Mouse (Mus musculus) lung, embryonic 14.5 days (tissue): ENCODE measurements around the gene Slc11a1. TPM values are rescaled to one million over a fixed set of nuclear protein-coding genes. Genes with fewer than 3 reads are reported as not detected.

ENCODE experiments used
- ATAC-seq: fragments of 200-750 bp; cut with Nextera tagmentation; 2 replicates; pipeline ENCODE4 v1.8.0; 2017; ENCODE audit warnings: mild to moderate bottlenecking, moderate TSS enrichment, moderate library complexity; ENCODE audit not compliant: insufficient read depth
- DNase-seq: peaks from one replicate; pipeline ENCODE4 v3.0.0-alpha.2; 2015
- H3K27ac ChIP-seq: fragments of 300-500 bp; sonication (generic); 2 replicates; pipeline ENCODE4 v1.5.1; 2014; ENCODE audit warnings: low read depth, mild to moderate bottlenecking, moderate library complexity
- H3K27me3 ChIP-seq: fragments of 300-500 bp; sonication (generic); 2 replicates; pipeline ENCODE4 v1.6.1; 2014; ENCODE audit warnings: low read length, control low read depth; ENCODE audit not compliant: insufficient read depth
- H3K36me3 ChIP-seq: fragments of 300-500 bp; sonication (generic); 2 replicates; pipeline ENCODE4 v1.6.1; 2014; ENCODE audit warnings: control low read depth; ENCODE audit not compliant: insufficient read depth
- H3K4me1 ChIP-seq: fragments of 300-500 bp; sonication (generic); 2 replicates; pipeline ENCODE4 v1.6.1; 2014; ENCODE audit warnings: antibody characterized with exemption, control low read depth; ENCODE audit not compliant: insufficient read depth
- H3K4me2 ChIP-seq: fragments of 300-500 bp; sonication (generic); 2 replicates; pipeline ENCODE4 v1.6.1; 2014; ENCODE audit warnings: mild to moderate bottlenecking
- H3K4me3 ChIP-seq: fragments of 300-500 bp; sonication (generic); 2 replicates; pipeline ENCODE4 v1.5.1; 2014; ENCODE audit warnings: low read depth, low read length
- H3K9ac ChIP-seq: fragments of 300-500 bp; sonication (generic); 2 replicates; pipeline ENCODE4 v1.6.1; 2014
- H3K9me3 ChIP-seq: fragments of 300-500 bp; sonication (generic); 2 replicates; pipeline ENCODE4 v1.6.1; 2016; ENCODE audit warnings: low read depth, low read length, control low read depth
- CTCF ChIP-seq: IDR thresholded peaks from 2 replicates; pipeline ENCODE4 v1.5.1; 2016; ENCODE audit warnings: antibody characterized with exemption, low read depth
- WGBS: fragments of 180-500 bp; shearing (Covaris S2); extraction: QIAGEN DNeasy Blood & Tissue Kit; methylation state at CpG from one replicate; pipeline ENCODE4 v1.1.7; 2014; 5-methylcytosine and 5-hydroxymethylcytosine counted together
- polyA plus RNA-seq: library from polyadenylated mRNA; unstranded; fragments of >200 nt; fragmentation: Nextera tagmentation; extraction: Ambion mirVana; gene quantifications from 2 replicates; pipeline ENCODE4 v1.2.1, GENCODE M21; 2014

Slc11a1 gene
- polyA plus RNA-seq, 1 experiment from 2014 or later = 3.5 TPM

DNA sequence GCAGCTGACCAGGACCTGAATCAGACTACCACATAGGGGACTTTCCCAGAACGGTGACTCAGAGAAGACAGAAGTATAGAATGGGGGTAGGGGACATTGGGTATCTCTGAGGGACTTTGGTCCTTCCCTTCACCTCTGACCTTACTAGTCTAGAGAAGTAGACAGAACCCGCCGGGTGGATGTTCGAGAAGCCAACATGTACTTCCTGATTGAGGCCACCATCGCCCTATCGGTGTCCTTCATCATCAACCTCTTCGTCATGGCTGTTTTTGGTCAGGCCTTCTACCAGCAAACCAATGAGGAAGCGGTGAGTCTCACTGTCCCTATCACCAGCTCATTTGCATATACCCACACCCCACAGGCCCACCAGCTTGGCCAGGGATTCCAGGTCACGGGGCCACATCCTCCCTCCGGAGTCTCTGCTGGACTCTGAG is 6.6 kb downstream of the Slc11a1 start:
- Histone ChIP-seq H3K9ac (no peak overlapping the region), H3K27me3 (no peaks in the 10 kb centered on the region), H3K4me1 (no peaks in the 10 kb centered on the region), H3K36me3 (no peaks in the 10 kb centered on the region), H3K27ac (no peak overlapping the region), H3K4me3 (no peak overlapping the region), H3K4me2 (no peak overlapping the region), H3K9me3 (no peaks in the 10 kb centered on the region)
- ATAC-seq (no peak), DNase-seq (no peak)
- no peak for TF ChIP-seq CTCF
- WGBS = 89% methylated on average over 10 of the region's 10 CpGs

DNA sequence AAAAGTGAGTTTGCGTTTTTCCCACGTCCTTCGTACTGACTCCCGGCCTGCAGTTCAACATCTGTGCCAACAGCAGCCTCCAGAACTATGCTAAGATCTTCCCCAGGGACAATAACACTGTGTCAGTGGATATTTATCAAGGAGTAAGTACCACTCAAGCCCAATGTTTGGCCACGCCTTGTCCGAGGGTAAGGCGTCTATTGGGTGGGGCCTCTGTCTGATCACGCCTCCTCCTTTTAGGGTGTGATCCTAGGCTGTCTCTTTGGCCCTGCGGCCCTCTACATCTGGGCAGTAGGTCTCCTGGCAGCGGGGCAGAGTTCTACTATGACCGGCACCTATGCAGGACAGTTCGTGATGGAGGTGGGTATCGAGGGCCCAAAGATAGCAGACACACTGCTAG is 8.4 kb downstream of the Slc11a1 start:
- ATAC-seq (no peak), DNase-seq (no peak)
- H3K9ac ChIP-seq = no peak overlapping the region
- no peaks in the 10 kb centered on the region for H3K9me3 ChIP-seq
- no peaks in the 10 kb centered on the region for H3K36me3 ChIP-seq
- H3K27ac ChIP-seq = no peak overlapping the region
- H3K4me1 ChIP-seq = no peaks in the 10 kb centered on the region
- no peaks in the 10 kb centered on the region for H3K27me3 ChIP-seq
- no peak overlapping the region for H3K4me3 ChIP-seq
- 72% methylated on average over 13 of the region's 13 CpGs for WGBS
- no peak overlapping the region for H3K4me2 ChIP-seq
- no peak for TF ChIP-seq CTCF

DNA sequence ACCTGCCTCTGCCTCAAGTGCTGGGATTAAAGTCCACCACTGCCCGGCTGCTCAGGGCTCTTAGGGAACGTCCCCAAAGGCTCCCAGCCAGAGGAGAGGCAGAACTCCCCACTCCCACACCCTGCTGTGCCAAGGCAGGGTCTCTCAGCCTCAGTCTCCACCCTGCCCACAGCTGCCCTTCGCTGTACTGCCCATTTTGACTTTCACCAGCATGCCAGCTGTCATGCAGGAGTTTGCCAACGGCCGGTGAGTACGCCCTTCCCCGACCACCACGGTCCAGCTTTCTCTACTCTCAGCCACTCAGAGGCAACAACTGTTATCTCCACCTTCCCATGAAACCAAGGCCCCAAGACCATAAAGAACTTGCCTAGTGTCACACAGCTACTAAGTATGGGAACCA is 9.5 kb downstream of the Slc11a1 start:
- 77% methylated on average over 8 of the region's 8 CpGs for WGBS
- Histone ChIP-seq H3K9me3 (no peaks in the 10 kb centered on the region), H3K27me3 (no peaks in the 10 kb centered on the region), H3K36me3 (no peaks in the 10 kb centered on the region), H3K4me1 (no peaks in the 10 kb centered on the region), H3K9ac (no peak overlapping the region), H3K27ac (no peak overlapping the region), H3K4me2 (no peak overlapping the region), H3K4me3 (no peak overlapping the region)
- TF ChIP-seq CTCF = no peak
- DNase-seq (no peak), ATAC-seq (no peak)

DNA sequence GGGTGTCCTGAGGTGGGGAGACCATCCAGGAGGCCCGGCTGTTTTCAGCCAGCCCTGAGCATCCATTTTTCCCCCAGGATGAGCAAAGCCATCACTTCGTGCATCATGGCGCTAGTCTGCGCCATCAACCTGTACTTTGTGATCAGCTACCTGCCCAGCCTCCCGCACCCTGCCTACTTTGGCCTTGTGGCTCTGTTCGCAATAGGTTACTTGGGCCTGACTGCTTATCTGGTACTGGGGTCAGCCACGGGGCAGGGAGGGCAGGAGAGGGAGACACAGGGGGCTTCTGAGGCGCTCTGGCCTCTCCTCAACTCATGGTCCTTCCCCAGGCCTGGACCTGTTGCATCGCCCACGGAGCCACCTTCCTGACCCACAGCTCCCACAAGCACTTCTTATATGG is 10.1 kb downstream of the Slc11a1 start:
- Histone ChIP-seq H3K9me3 (no peaks in the 10 kb centered on the region), H3K9ac (no peak overlapping the region), H3K27me3 (no peaks in the 10 kb centered on the region), H3K27ac (no peak overlapping the region), H3K4me2 (no peak overlapping the region), H3K4me1 (peaks cover 4% of the 10 kb centered on the region), H3K4me3 (no peak overlapping the region), H3K36me3 (no peaks in the 10 kb centered on the region)
- ATAC-seq (no peak), DNase-seq (no peak)
- 88% methylated on average over 10 of the region's 10 CpGs for WGBS
- TF ChIP-seq CTCF = no peak

DNA sequence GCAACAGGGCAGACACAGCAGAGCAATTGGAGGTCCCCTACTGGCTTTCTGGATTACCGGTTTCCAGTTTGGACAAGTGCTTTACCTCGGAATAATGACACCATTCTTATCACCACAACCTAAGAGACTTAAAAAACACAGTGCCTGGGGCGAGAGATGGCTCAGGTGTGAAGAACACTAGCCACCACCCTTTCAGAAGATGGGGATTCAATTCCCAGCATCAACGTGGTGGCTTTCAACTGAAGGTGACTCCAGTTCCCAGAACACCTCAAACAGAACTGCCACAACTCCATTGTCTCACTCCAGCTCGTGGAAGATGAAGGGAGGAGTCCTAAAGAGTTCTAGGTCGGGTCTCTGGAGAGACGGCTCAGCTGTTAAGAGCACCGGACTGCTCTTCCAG is 10.5 kb downstream of the Slc11a1 start:
- Histone ChIP-seq H3K4me3 (no peak overlapping the region), H3K27ac (no peak overlapping the region), H3K4me2 (no peak overlapping the region), H3K36me3 (no peaks in the 10 kb centered on the region), H3K4me1 (peaks cover 7% of the 10 kb centered on the region), H3K27me3 (no peaks in the 10 kb centered on the region), H3K9me3 (no peaks in the 10 kb centered on the region), H3K9ac (no peak overlapping the region)
- TF ChIP-seq CTCF = no peak
- no peak for ATAC-seq
- no peak for DNase-seq
- 83% methylated on average over 8 of the region's 8 CpGs for WGBS

DNA sequence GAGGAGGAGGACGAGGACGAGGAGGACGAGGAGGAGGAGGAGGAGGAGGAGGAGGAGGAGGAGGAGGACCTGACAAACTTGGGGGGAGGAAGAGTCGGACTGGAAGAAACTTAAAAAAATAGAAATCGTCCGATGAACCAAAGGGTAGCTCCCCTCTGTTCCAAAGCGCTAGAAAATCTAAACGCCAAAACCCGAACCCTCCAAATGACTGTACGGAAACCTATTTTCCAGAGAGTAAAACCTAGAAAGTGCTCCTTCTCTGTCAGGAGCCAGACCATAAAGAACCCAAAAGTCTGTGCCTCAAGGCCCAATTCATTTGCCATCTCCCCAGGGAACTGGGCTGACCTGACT is 11.3 kb downstream of the Slc11a1 start:
- peak overlapping the region; percentile 66 for H3K4me2 ChIP-seq
- H3K4me3 ChIP-seq = peak overlapping the region; percentile 53
- no peaks in the 10 kb centered on the region for H3K27me3 ChIP-seq
- H3K27ac ChIP-seq = peak overlapping the region; percentile 99
- no peak for ATAC-seq
- H3K9me3 ChIP-seq = no peaks in the 10 kb centered on the region
- no peak for DNase-seq
- no peaks in the 10 kb centered on the region for H3K36me3 ChIP-seq
- WGBS = 47% methylated on average over 7 of the region's 10 CpGs
- H3K9ac ChIP-seq = peak overlapping the region; percentile 71
- TF ChIP-seq CTCF = no peak
- peaks cover 12% of the 10 kb centered on the region for H3K4me1 ChIP-seq

DNA sequence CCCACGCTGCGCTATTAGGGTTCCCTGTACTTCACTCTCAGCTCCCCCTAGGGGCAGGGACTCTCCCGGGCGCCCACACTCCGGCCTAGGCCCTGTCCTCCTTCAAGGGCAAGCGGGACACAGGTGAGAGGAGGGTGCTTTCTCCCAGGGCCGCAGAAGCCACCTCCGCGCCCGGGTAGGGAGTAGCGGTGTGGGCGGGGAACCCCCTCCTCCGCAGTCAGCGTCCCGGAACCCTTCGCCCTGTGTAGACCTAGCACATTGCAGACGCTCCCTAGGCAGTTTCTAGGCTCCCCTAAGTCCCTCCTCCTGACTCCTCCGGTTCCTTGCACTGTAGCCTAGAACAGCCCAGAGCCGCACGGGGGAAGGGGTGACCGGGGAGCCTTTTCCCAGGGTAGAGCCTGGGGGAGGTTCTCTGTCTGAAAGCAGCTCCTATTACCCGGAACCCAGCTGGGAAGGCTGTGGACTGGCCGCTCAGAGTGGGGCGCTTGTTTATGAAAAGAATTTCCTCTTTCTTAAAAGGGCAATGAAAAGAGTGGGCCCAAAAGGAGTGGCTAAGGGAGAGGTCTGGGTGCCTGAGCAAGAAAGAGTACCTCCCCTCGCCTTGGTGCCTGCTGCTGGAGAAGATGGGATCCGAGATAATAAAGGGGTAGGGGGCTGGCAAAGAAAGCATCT is 11.9 kb downstream of the Slc11a1 start:
- whole genome bisulfite sequencing = under 1% methylated on average over 26 of the region's 26 CpGs
- Histone ChIP-seq H3K9me3 (no peaks in the 10 kb centered on the region), H3K4me2 (peak overlapping the region; percentile 66), H3K4me3 (peak overlapping the region; percentile 53), H3K36me3 (no peaks in the 10 kb centered on the region), H3K27ac (peak overlapping the region; percentile 99), H3K27me3 (no peaks in the 10 kb centered on the region), H3K4me1 (peaks cover 12% of the 10 kb centered on the region), H3K9ac (peak overlapping the region; percentile 71)
- TF ChIP-seq CTCF = peak; percentile 62
- ATAC-seq (peak; percentile 91), DNase-seq (peak; percentile 97)
